Mouse (Mus musculus) B cell, adult (primary cell): Measurements from ENCODE around the gene Scgb1b30. TPM values are rescaled to one million over a fixed set of nuclear protein-coding genes. Genes with fewer than 3 reads are reported as not detected.

Experiments
- total RNA-seq: library from RNA; stranded (reverse); gene quantifications from 4 replicates; pipeline ENCODE4 v1.2.4, GENCODE M21; 2023; ENCODE audit not compliant: inconsistent age

Gene Scgb1b30
- not detected in 4 replicates for total RNA-seq

DNA sequence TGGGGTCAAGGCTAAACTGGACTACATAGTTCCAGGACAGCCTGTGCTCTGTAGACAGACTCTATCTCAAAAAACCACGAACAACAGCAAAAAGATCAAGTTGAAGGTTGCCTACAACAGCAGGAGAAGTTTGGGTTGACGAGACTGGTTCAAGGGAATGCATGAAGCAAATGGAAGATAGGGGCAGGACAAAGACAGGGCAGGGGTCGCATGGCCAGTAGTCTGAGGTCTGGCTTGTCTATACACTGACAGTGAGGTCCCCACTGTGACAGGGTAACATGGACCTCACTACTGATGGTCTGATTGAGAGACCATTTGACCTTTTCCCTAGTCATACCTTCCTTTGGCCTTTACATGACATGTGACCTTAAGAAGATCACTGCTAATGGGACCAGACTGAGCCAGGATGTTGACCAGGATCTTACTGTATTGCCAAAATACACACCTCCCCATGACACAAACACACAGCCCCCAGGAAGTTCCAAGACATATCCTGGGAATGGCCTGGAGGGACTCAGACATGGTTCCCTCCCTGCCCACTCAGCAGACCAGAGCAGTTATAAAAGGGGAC, at the start of gene Scgb1b30:
TSS of gene Scgb1b30 (plus strand) at position 521 of the 571 bp plus-strand sequence.

GRCm38 (mm10) chr7:34133117-34133762, 38.0 kb downstream of the Scgb1b30 start, which contains the start of gene Wtip:
TSS of gene Wtip (minus strand) at chr7:34133268.

Other genes with a start within 250 kb of the Scgb1b30 start
- not detected in 4 replicates for gene Scgb2b26, start 150.4 kb upstream of the Scgb1b30 start, total RNA-seq
- gene Scgb2b27, start 81.5 kb upstream of the Scgb1b30 start, total RNA-seq = not detected in 4 replicates
- gene Scgb1b27, start 73.9 kb upstream of the Scgb1b30 start, total RNA-seq = not detected in 4 replicates
- not detected in 4 replicates for gene Wtip, start 37.8 kb downstream of the Scgb1b30 start, total RNA-seq
- 85.7 to 95.3 TPM (median 88.2 TPM) in 4 replicates for gene Uba2, start 74.2 kb downstream of the Scgb1b30 start, total RNA-seq
- gene Pdcd2l, start 101.2 kb downstream of the Scgb1b30 start, total RNA-seq = 22.8 to 29.8 TPM (median 27.6 TPM) in 4 replicates
- gene Gpi1, start 134.9 kb downstream of the Scgb1b30 start, total RNA-seq = 219 to 269 TPM (median 250 TPM) in 4 replicates
- not detected in 4 replicates for gene Gm6096, start 155.6 kb downstream of the Scgb1b30 start, total RNA-seq
- 48.9 to 64.6 TPM (median 60.4 TPM) in 4 replicates for gene 4931406P16Rik, start 218.1 kb downstream of the Scgb1b30 start, total RNA-seq